Mouse (Mus musculus) stomach, embryonic 14.5 days (tissue): ENCODE results near the gene Proz. TPM values are rescaled to one million over a fixed set of nuclear protein-coding genes. Genes with fewer than 3 reads are reported as not detected.

Source experiments
- ATAC-seq: fragments of 200-750 bp; cut with Nextera tagmentation; 2 replicates; pipeline ENCODE4 v1.8.0; 2017; ENCODE audit warnings: low read depth, moderate TSS enrichment; ENCODE audit not compliant: insufficient number of reproducible peaks, insufficient read depth, low FRiP score
- H3K27ac ChIP-seq: fragments of 300-500 bp; sonication (generic); 2 replicates; pipeline ENCODE4 v1.5.1; 2014; ENCODE audit warnings: mild to moderate bottlenecking, low read length, moderate library complexity, mixed read lengths
- H3K27me3 ChIP-seq: fragments of 300-500 bp; sonication (generic); 2 replicates; pipeline ENCODE4 v1.6.1; 2014; ENCODE audit warnings: low read length, control low read depth, mixed read lengths; ENCODE audit not compliant: control insufficient read depth, insufficient read depth
- H3K36me3 ChIP-seq: fragments of 300-500 bp; sonication (generic); 2 replicates; pipeline ENCODE4 v1.6.1; 2014; ENCODE audit warnings: mild to moderate bottlenecking, control low read depth, low read length, moderate library complexity, mixed read lengths; ENCODE audit not compliant: control insufficient read depth, insufficient read depth
- H3K4me1 ChIP-seq: fragments of 300-500 bp; sonication (generic); 2 replicates; pipeline ENCODE4 v1.6.1; 2014; ENCODE audit warnings: low read length, control low read depth, mixed read lengths; ENCODE audit not compliant: control insufficient read depth, insufficient read depth
- H3K4me2 ChIP-seq: fragments of 300-500 bp; sonication (generic); replicated peaks from 2 replicates; pipeline ENCODE4 v1.6.1; 2014; ENCODE audit warnings: low read depth, low read length, control low read depth
- H3K4me3 ChIP-seq: fragments of 300-500 bp; sonication (generic); 2 replicates; pipeline ENCODE4 v1.5.1; 2014; ENCODE audit warnings: low read depth, low read length, control low read depth
- H3K9ac ChIP-seq: fragments of 300-500 bp; sonication (generic); replicated peaks from 2 replicates; pipeline ENCODE4 v1.6.1; 2014; ENCODE audit warnings: low read depth, mild to moderate bottlenecking, control low read depth, low read length, moderate library complexity, mixed read lengths
- H3K9me3 ChIP-seq: fragments of 300-500 bp; sonication (generic); 2 replicates; pipeline ENCODE4 v1.6.1; 2016; ENCODE audit warnings: low read depth, low read length, control low read depth; ENCODE audit not compliant: control insufficient read depth
- WGBS: fragments of 180-500 bp; shearing (Covaris S2); extraction: QIAGEN DNeasy Blood & Tissue Kit; methylation state at CpG from one replicate; pipeline ENCODE4 v1.1.7; 2014; 5-methylcytosine and 5-hydroxymethylcytosine counted together
- polyA plus RNA-seq: library from polyadenylated mRNA; unstranded; fragments of >200 nt; fragmentation: Nextera tagmentation; extraction: Ambion mirVana; gene quantifications from 2 replicates; pipeline ENCODE4 v1.2.1, GENCODE M21; 2014

The Proz gene
- polyA plus RNA-seq, 1 experiment from 2014 or later: 0.45 TPM

DNA sequence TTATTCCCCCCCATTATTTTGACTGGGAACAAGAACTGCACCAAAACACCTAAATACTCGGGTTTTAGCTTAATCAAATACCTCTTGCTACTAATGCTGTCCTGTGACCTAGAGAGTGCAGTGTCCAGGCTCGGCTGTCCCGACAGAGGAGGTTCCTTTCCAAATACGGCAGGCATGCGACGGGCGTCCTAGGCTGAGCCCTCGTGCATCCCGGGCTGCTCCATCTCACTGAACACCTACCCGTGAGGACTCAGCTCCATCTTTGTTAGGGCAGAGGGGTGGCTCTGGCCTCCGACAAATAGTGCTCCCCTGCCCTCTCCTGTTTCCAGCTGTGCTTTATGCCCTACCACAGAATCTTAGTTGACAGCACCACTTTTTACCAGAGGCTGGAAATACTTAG lies 51.2 kb downstream of the Proz start:
- no peak overlapping the region for H3K27ac ChIP-seq
- no peak overlapping the region for H3K9ac ChIP-seq
- no peak for ATAC-seq
- no peaks in the 10 kb centered on the region for H3K9me3 ChIP-seq
- H3K4me2 ChIP-seq: no peak overlapping the region
- no peaks in the 10 kb centered on the region for H3K27me3 ChIP-seq
- no peak overlapping the region for H3K4me3 ChIP-seq
- peaks cover 15% of the 10 kb centered on the region; the same call in 1 of the 2 replicates for H3K36me3 ChIP-seq
- 81% methylated on average over 11 of the region's 11 CpGs for WGBS
- H3K4me1 ChIP-seq: peaks cover 9% of the 10 kb centered on the region; the same call in 1 of the 2 replicates

DNA sequence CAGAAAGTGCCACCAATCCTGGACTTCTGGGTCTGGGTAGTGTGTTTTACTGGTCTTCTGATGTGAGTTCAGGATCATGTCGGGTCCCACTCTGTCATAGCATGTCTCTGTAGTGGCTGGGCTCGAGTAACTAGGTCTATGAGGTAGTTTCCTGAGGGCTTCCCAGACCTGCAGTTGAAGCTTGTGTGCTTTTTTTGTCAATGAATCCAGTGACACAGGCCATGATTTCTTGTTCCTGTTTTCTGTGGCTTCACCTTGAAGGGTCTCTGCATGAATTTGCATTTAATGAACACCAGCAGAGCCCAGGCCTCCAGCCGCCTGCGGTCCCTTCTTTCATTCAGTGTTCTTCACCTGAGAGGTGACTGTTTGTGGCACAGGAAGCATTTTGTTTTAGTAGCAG lies 52.5 kb downstream of the Proz start:
- 92% methylated on average over 4 of the region's 4 CpGs for WGBS
- Histone ChIP-seq H3K36me3 (peaks cover 15% of the 10 kb centered on the region; the same call in 1 of the 2 replicates), H3K27ac (no peak overlapping the region)

DNA sequence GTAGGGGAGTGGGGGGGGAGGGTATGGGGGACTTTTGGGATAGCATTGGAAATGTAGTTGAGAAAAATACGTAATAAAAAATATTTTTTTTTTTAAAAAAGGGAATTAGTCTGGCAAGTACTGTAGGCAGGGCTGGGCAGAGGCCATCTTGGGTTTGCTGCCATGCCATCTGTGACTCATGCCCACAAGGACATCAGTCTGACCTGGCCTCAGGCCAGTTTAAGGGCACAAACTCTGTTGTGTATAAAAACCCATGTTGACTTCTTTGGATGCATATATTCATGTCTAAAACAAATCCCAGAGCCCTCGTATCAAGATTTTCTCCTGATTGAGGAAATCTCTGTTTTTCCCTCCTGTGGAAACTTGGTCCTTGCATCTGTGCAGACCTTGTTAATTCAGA lies 56.4 kb downstream of the Proz start:
- Histone ChIP-seq H3K4me1 (no peaks in the 10 kb centered on the region), H3K9ac (no peak overlapping the region), H3K4me3 (no peak overlapping the region), H3K4me2 (no peak overlapping the region), H3K9me3 (no peaks in the 10 kb centered on the region), H3K36me3 (peaks cover 27% of the 10 kb centered on the region), H3K27me3 (no peaks in the 10 kb centered on the region), H3K27ac (no peak overlapping the region)
- no peak for ATAC-seq
- WGBS: 94% methylated on average over 2 of the region's 2 CpGs

More for the DNA sequence above, 52.5 kb downstream of the Proz start:
- ATAC-seq: no peak
- Histone ChIP-seq H3K27me3 (no peaks in the 10 kb centered on the region), H3K9ac (no peak overlapping the region), H3K4me2 (no peak overlapping the region), H3K9me3 (no peaks in the 10 kb centered on the region), H3K4me3 (no peak overlapping the region), H3K4me1 (peaks cover 6% of the 10 kb centered on the region; the same call in 1 of the 2 replicates)

DNA sequence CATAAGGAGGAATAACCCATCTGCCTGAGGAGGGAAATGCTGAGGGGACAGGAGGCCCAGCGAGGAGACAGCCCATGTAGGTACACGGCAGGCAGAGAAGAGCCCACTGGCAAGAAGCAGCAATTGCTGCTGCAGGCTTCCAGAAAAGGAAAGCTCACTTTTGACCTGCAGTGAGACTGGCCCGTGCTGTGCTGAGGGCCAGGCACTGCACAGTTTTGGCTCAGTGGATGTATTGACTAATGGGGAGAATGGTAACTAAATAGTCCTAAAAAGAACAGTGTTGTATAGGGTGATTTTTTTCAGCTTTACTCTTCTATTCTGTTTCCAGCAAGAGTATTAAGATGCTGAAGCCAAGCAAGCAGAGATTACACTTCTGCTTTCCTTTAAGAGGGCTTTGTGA lies 57.8 kb downstream of the Proz start:
- Histone ChIP-seq H3K4me1 (no peaks in the 10 kb centered on the region), H3K9ac (no peak overlapping the region), H3K4me3 (no peak overlapping the region), H3K27me3 (no peaks in the 10 kb centered on the region), H3K27ac (no peak overlapping the region), H3K9me3 (no peaks in the 10 kb centered on the region), H3K4me2 (no peak overlapping the region), H3K36me3 (peaks cover 29% of the 10 kb centered on the region)
- WGBS: 86% methylated on average over 3 of the region's 3 CpGs
- ATAC-seq: no peak

DNA sequence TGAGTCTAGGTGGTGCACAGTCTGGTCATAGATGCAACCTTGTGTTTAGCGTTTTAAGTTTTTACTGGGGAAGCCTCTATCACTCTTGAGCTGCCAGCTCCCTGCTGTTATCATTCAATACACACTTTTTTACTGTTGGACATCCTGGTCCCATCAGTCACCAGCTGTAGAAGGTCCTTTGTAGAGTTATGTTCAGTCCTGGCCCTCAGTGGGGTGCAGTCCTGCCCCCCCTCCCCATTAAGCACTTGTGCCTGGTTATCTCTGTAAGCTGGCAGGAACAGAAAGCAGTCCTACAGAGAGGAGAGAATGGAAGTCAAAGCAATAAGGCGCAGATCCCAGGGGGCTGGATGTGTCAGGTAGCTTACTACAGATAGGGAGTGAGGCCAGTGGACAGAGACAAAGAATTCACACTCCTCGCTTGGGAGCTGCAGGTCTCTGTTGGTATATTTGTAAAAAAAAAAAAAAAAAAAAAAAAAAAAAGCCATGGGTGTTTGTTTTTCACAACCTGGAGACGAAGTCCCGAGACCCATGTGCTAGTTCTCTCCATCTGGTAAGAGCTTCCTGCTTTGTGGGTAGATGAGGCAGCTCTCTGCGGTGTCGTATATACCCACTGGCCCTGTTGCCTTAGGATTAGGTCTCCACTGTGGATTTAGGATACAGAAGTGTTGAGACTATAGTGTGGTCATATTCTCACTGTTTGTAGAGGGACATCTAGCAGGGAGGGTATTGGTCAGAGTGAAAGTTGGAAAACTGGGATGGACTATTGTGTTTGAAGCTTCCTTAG lies 60.4 kb downstream of the Proz start:
- Histone ChIP-seq H3K27me3 (no peaks in the 10 kb centered on the region), H3K4me2 (no peak overlapping the region), H3K4me3 (no peak overlapping the region), H3K4me1 (no peaks in the 10 kb centered on the region), H3K36me3 (peaks cover 39% of the 10 kb centered on the region), H3K9me3 (no peaks in the 10 kb centered on the region), H3K27ac (no peak overlapping the region), H3K9ac (no peak overlapping the region)
- no peak for ATAC-seq
- WGBS: 83% methylated on average over 7 of the region's 7 CpGs

DNA sequence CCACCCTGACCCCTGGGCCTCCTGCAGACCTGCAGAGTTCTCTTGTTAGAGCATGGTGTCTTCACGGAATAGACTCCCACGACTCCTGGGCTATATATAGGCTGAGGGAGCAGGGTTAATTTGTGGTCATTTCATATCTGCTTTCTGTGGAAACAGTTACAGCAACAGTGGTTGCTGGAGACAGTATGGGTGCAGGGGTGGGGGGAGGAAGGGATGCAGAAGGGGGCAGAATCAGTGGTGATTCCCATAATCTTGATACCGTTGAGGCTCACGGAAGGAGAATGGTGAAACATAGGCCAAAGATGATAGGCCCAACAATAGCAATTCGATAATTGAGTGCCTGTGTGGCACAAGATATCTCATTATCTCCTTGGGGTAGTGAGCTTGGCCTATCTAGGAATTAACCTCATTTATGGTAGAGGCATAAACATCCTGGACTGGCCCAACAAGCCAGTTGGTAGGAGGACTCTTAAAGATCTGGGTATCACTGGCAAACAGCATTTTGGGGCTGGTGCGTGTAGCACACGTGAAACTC lies 62.2 kb downstream of the Proz start:
- no peak overlapping the region for H3K4me3 ChIP-seq
- H3K9me3 ChIP-seq: no peaks in the 10 kb centered on the region
- H3K27me3 ChIP-seq: no peaks in the 10 kb centered on the region
- no peak for ATAC-seq
- no peak overlapping the region for H3K27ac ChIP-seq
- 89% methylated on average over 7 of the region's 7 CpGs for WGBS
- no peaks in the 10 kb centered on the region for H3K4me1 ChIP-seq
- H3K4me2 ChIP-seq: no peak overlapping the region
- H3K36me3 ChIP-seq: peaks cover 57% of the 10 kb centered on the region
- H3K9ac ChIP-seq: no peak overlapping the region

DNA sequence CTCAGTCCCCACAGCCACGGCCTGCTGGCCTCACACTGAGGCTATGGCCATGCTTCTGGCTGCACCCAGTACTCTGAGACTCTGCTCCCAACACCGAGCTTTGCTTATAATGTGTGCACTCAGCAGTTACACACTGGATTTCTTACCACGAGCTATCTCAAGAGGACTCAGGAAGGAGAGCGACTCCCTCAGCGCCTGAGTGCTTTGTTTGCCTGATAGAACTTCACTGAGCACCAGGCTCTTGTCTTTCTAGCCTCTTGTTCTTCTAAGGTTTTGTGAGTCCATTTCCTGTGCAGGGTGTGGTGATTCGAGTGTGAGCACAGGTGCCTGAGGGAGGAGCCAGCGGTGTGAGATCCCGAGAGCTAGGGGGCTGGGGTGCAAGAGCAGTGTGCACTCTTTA lies 64.2 kb downstream of the Proz start:
- no peaks in the 10 kb centered on the region for H3K9me3 ChIP-seq
- no peaks in the 10 kb centered on the region for H3K27me3 ChIP-seq
- H3K4me2 ChIP-seq: no peak overlapping the region
- no peak overlapping the region for H3K4me3 ChIP-seq
- H3K4me1 ChIP-seq: no peaks in the 10 kb centered on the region
- WGBS: 90% methylated on average over 8 of the region's 8 CpGs
- no peak overlapping the region for H3K27ac ChIP-seq
- peaks cover 70% of the 10 kb centered on the region for H3K36me3 ChIP-seq
- no peak for ATAC-seq
- H3K9ac ChIP-seq: no peak overlapping the region
